Comparison of ENCODE assay signal across 17 mouse cellular contexts in the genomic region with DNA sequence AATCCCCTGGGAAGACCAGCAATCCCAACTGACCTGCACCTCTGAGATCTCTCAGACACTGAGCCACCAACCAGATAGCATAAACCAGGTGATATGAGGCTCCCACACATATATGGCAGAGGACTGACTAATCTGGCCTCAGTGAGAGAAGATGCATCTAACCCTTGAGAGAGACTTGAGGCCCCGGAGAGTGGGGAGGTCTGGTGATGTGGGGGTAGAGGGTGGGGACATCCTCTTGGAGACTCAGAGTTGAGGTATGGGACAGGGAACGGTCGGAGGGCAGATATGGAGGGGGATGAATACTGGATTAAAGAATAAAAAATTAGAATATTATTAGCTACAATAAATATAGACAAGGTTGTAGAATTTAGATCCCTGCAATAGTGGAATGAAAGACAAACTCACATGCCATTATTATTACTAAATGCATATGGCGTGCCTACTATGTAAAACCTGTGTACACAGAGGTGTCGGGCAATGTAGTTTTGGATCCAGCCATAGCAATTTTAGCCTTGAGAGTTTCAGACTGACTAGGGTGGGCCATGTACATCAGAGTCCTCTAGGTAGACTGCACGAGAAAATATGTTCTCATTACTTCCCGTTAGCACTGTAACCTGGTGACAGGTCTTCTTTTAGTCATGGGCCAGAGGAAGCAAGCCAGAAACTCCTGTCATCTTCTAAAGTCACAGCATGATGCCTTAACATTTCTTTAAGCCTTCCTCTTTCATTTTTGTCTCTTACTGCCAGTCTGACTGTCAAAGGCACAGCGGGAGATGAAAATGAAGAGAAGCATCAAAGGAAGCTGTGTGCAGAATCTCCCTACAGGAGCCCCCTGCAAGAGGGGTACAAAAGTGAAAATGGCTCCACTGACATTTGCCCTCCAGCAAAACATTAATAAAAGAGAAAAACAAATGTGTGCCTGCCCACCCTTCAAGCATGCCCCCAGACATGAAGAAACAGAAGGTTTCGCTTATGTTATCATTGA.
DNase-seq lines count a peak whose midpoint lies in the region; ATAC-seq and TF ChIP-seq lines count a peak whose summit lies in the region.
"Had no signal": no experiment of that assay in that cellular context is flagged by ENCODE, and none has a peak within 500 bp of the region (broad histone marks: within the 10 kb centered on the region; RNA-seq: fewer than 3 reads in every experiment).

No protein-coding gene starts in this region.

- no peak for TF ChIP-seq POLR2A in brain, embryonic 14.5 days (IDR thresholded peaks at IDR 0.05; ENCODE audit: borderline replicate concordance, extremely low read depth, insufficient read depth, insufficient read length, poor library complexity, severe bottlenecking)

- H3K9ac ChIP-seq in hindbrain, embryonic 12.5 days, result no peak overlapping the region
- H3K9ac ChIP-seq in hindbrain, embryonic 13.5 days, result no peak overlapping the region
- no peak overlapping the region for H3K9ac ChIP-seq in midbrain, embryonic 16.5 days (ENCODE audit: low read depth, low read length)
- H3K9ac ChIP-seq: embryonic facial prominence, embryonic 12.5 days; kidney, embryonic 15.5 days had no signal

- WGBS in hindbrain, embryonic 10.5 days, result 58% methylated on average over 9 of the region's 9 CpGs
- WGBS in hindbrain, embryonic 12.5 days, result 61% methylated on average over 9 of the region's 9 CpGs
- WGBS in hindbrain, embryonic 13.5 days, result 62% methylated on average over 9 of the region's 9 CpGs
- 61% methylated on average over 9 of the region's 9 CpGs for WGBS in midbrain, embryonic 16.5 days

- H3K4me3 ChIP-seq in hindbrain, embryonic 10.5 days, result no peak overlapping the region
- no peak overlapping the region for H3K4me3 ChIP-seq in hindbrain, embryonic 12.5 days
- no peak overlapping the region for H3K4me3 ChIP-seq in hindbrain, embryonic 13.5 days
- no peak overlapping the region for H3K4me3 ChIP-seq in midbrain, embryonic 16.5 days (ENCODE audit: low read depth, low read length)
- H3K4me3 ChIP-seq: embryonic facial prominence, embryonic 12.5 days; kidney, embryonic 15.5 days had no signal

- no peak for TF ChIP-seq CTCF in brain, embryonic 14.5 days (IDR thresholded peaks at IDR 0.05; ENCODE audit: borderline replicate concordance, extremely low read depth, insufficient read depth, insufficient read length)

- H3K36me3 ChIP-seq in hindbrain, embryonic 10.5 days, result no peaks in the 10 kb centered on the region
- H3K36me3 ChIP-seq in hindbrain, embryonic 12.5 days, result no peaks in the 10 kb centered on the region
- H3K36me3 ChIP-seq in hindbrain, embryonic 13.5 days, result no peaks in the 10 kb centered on the region
- no peaks in the 10 kb centered on the region for H3K36me3 ChIP-seq in midbrain, embryonic 16.5 days (ENCODE audit: control insufficient read depth, insufficient read depth, low read length)
- H3K36me3 ChIP-seq: embryonic facial prominence, embryonic 12.5 days; kidney, embryonic 15.5 days had no signal

- no peak; the same call in 1 of the 2 replicates for ATAC-seq in hindbrain, embryonic 12.5 days (ENCODE audit: low FRiP score)
- peak; percentile 49; the same call in 1 of the 2 replicates for ATAC-seq in hindbrain, embryonic 13.5 days (ENCODE audit: low FRiP score)
- ATAC-seq in midbrain, embryonic 16.5 days, result peak; percentile 91
- ATAC-seq: activated CD4-positive, CD25-positive, alpha-beta regulatory T cell, adult 4 months; intestine, embryonic 16.5 days had no signal

- peaks cover 5% of the 10 kb centered on the region; the same call in 1 of the 2 replicates for H3K4me1 ChIP-seq in hindbrain, embryonic 10.5 days (replicated peaks)
- 0 out of 2 replicates have a peak, but pooled peaks cover 4% of the 10 kb centered on the region for H3K4me1 ChIP-seq in hindbrain, embryonic 12.5 days
- peaks cover 6% of the 10 kb centered on the region; the same call in 1 of the 2 replicates for H3K4me1 ChIP-seq in hindbrain, embryonic 13.5 days (replicated peaks)
- no peaks in the 10 kb centered on the region for H3K4me1 ChIP-seq in midbrain, embryonic 16.5 days (ENCODE audit: control insufficient read depth, insufficient read depth, low read length)
- H3K4me1 ChIP-seq: embryonic facial prominence, embryonic 12.5 days; kidney, embryonic 15.5 days had no signal

- H3K4me2 ChIP-seq in hindbrain, embryonic 12.5 days (replicated peaks), result no peak overlapping the region
- no peak overlapping the region for H3K4me2 ChIP-seq in hindbrain, embryonic 13.5 days
- no peak overlapping the region for H3K4me2 ChIP-seq in midbrain, embryonic 16.5 days (ENCODE audit: low read length)
- H3K4me2 ChIP-seq: embryonic facial prominence, embryonic 12.5 days; heart, embryonic 11.5 days; kidney, embryonic 15.5 days had no signal

- H3K9me3 ChIP-seq in hindbrain, embryonic 10.5 days, result no peaks in the 10 kb centered on the region
- no peaks in the 10 kb centered on the region for H3K9me3 ChIP-seq in hindbrain, embryonic 12.5 days (replicated peaks)
- no peaks in the 10 kb centered on the region for H3K9me3 ChIP-seq in hindbrain, embryonic 13.5 days
- no peaks in the 10 kb centered on the region for H3K9me3 ChIP-seq in midbrain, embryonic 16.5 days (replicated peaks; ENCODE audit: control insufficient read depth, low read length, poor library complexity, severe bottlenecking)
- H3K9me3 ChIP-seq: embryonic facial prominence, embryonic 12.5 days; kidney, embryonic 15.5 days had no signal

- no peaks in the 10 kb centered on the region for H3K27me3 ChIP-seq in hindbrain, embryonic 10.5 days (ENCODE audit: insufficient read depth, poor library complexity, severe bottlenecking)
- H3K27me3 ChIP-seq in hindbrain, embryonic 12.5 days, result no peaks in the 10 kb centered on the region
- no peaks in the 10 kb centered on the region for H3K27me3 ChIP-seq in hindbrain, embryonic 13.5 days
- no peaks in the 10 kb centered on the region for H3K27me3 ChIP-seq in midbrain, embryonic 16.5 days (ENCODE audit: control insufficient read depth, insufficient read depth, low read depth, low read length)
- H3K27me3 ChIP-seq: embryonic facial prominence, embryonic 12.5 days; kidney, embryonic 15.5 days had no signal

- DNase-seq in hindbrain, embryonic 10.5 days (ENCODE audit: low spot score), result peak; percentile 23
- peak; percentile 88 for DNase-seq in brain, embryonic 14.5 days (ENCODE audit: low read depth)
- no peak for DNase-seq in cerebellum, adult 18-20 months
- DNase-seq in thymus, postnatal 0 days (ENCODE audit: low spot score), result no peak
- DNase-seq: adrenal gland, postnatal 25 days; B cell, adult 2 months; cerebellum, postnatal 14 days; lung, adult 2 months had no signal

- H3K27ac ChIP-seq in hindbrain, embryonic 10.5 days, result no peak overlapping the region
- no peak overlapping the region for H3K27ac ChIP-seq in hindbrain, embryonic 12.5 days
- H3K27ac ChIP-seq in hindbrain, embryonic 13.5 days, result no peak overlapping the region
- no peak overlapping the region for H3K27ac ChIP-seq in midbrain, embryonic 16.5 days (ENCODE audit: low read length)
- H3K27ac ChIP-seq: embryonic facial prominence, embryonic 12.5 days; kidney, embryonic 15.5 days; macrophage had no signal

Comparison
In these comparisons a context has a peak if more than half of its experiments do, and no peak if none do; other contexts are left out.
1. DNase-seq: peak in hindbrain, embryonic 10.5 days (single experiment) and brain, embryonic 14.5 days (single experiment); none in cerebellum, adult 18-20 months (0 of 2) and thymus, postnatal 0 days (single experiment).